Comparison of ENCODE assay signal across 12 mouse cellular contexts in genomic region chr4:128949470-128950005, GRCm38 (mm10). TPM values are rescaled to one million over a fixed set of nuclear protein-coding genes. Genes with fewer than 3 reads are reported as not detected.
DNase-seq lines count a peak whose midpoint lies in the region; ATAC-seq and TF ChIP-seq lines count a peak whose summit lies in the region.
"Had no signal": no experiment of that assay in that cellular context is flagged by ENCODE, and none has a peak within 500 bp of the region (broad histone marks: within the 10 kb centered on the region; RNA-seq: fewer than 3 reads in every experiment).

No protein-coding gene starts in this region.

- 37% methylated on average over 15 of the region's 15 CpGs for WGBS in lung, embryonic 16.5 days
- 44% methylated on average over 15 of the region's 15 CpGs for WGBS in embryonic facial prominence, embryonic 11.5 days
- 23% methylated on average over 15 of the region's 15 CpGs for WGBS in liver, embryonic 13.5 days (ENCODE audit: insufficient replicate concordance)
- WGBS in forebrain, embryonic 15.5 days, result 44% methylated on average over 15 of the region's 15 CpGs

- H3K27me3 ChIP-seq in lung, embryonic 16.5 days (ENCODE audit: control insufficient read depth, insufficient read depth, low read depth, low read length), result no peaks in the 10 kb centered on the region
- H3K27me3 ChIP-seq in embryonic facial prominence, embryonic 11.5 days (ENCODE audit: control insufficient read depth, insufficient read depth, low read length), result no peaks in the 10 kb centered on the region
- H3K27me3 ChIP-seq in liver, embryonic 13.5 days, result peaks cover 12% of the 10 kb centered on the region; the same call in 1 of the 2 replicates
- no peaks in the 10 kb centered on the region for H3K27me3 ChIP-seq in forebrain, embryonic 15.5 days
- H3K27me3 ChIP-seq: neural tube, embryonic 13.5 days had no signal

- H3K27ac ChIP-seq in lung, embryonic 16.5 days (ENCODE audit: low read length), result no peak overlapping the region
- H3K27ac ChIP-seq in ES-E14 (ENCODE audit: insufficient read depth, low read depth, low read length, poor library complexity, severe bottlenecking), result no peak overlapping the region
- H3K27ac ChIP-seq in embryonic facial prominence, embryonic 11.5 days (replicated peaks; ENCODE audit: low read depth, low read length), result no peak overlapping the region
- H3K27ac ChIP-seq in liver, embryonic 13.5 days, result no peak overlapping the region
- H3K27ac ChIP-seq in forebrain, embryonic 15.5 days (replicated peaks), result no peak overlapping the region
- H3K27ac ChIP-seq: embryonic facial prominence, embryonic 12.5 days; neural tube, embryonic 13.5 days had no signal

- H3K9me3 ChIP-seq in lung, embryonic 16.5 days (ENCODE audit: control insufficient read depth, low read length), result no peaks in the 10 kb centered on the region
- no peaks in the 10 kb centered on the region for H3K9me3 ChIP-seq in ES-E14 (ENCODE audit: control insufficient read depth, insufficient read depth, low read depth, low read length)
- no peaks in the 10 kb centered on the region for H3K9me3 ChIP-seq in embryonic facial prominence, embryonic 11.5 days (replicated peaks; ENCODE audit: control insufficient read depth, low read length)
- H3K9me3 ChIP-seq in liver, embryonic 13.5 days (replicated peaks), result no peaks in the 10 kb centered on the region
- no peaks in the 10 kb centered on the region for H3K9me3 ChIP-seq in forebrain, embryonic 15.5 days
- H3K9me3 ChIP-seq: embryonic facial prominence, embryonic 12.5 days; neural tube, embryonic 13.5 days had no signal

- DNase-seq in lung, postnatal 10 days, result no peak
- DNase-seq in ES-E14 (ENCODE audit: low read depth, low spot score), result peak; percentile 56
- peak; percentile 27 for DNase-seq in embryonic facial prominence, embryonic 11.5 days (ENCODE audit: low spot score)
- DNase-seq in liver, embryonic 13.5 days, result peak; percentile 56
- no peak for DNase-seq in spleen, postnatal 4 days (ENCODE audit: low spot score in 2 of 2)
- no peak for DNase-seq in retina, embryonic 14.5 days (ENCODE audit: low spot score)
- DNase-seq: left cerebral cortex, postnatal 4 days had no signal

- H3K4me2 ChIP-seq in lung, embryonic 16.5 days (ENCODE audit: low read depth, low read length), result no peak overlapping the region
- no peak overlapping the region for H3K4me2 ChIP-seq in embryonic facial prominence, embryonic 11.5 days (ENCODE audit: low read depth, low read length)
- H3K4me2 ChIP-seq in liver, embryonic 13.5 days, result no peak overlapping the region
- no peak overlapping the region for H3K4me2 ChIP-seq in forebrain, embryonic 15.5 days (replicated peaks)
- H3K4me2 ChIP-seq: embryonic facial prominence, embryonic 12.5 days; midbrain, embryonic 11.5 days; neural tube, embryonic 13.5 days had no signal

- H3K9ac ChIP-seq in lung, embryonic 16.5 days (ENCODE audit: low read length), result no peak overlapping the region
- no peak overlapping the region for H3K9ac ChIP-seq in ES-E14 (ENCODE audit: insufficient read depth, low read depth, low read length, poor library complexity, severe bottlenecking)
- no peak overlapping the region for H3K9ac ChIP-seq in embryonic facial prominence, embryonic 11.5 days (replicated peaks; ENCODE audit: low read length)
- no peak overlapping the region for H3K9ac ChIP-seq in liver, embryonic 13.5 days
- H3K9ac ChIP-seq in forebrain, embryonic 15.5 days (replicated peaks), result no peak overlapping the region
- H3K9ac ChIP-seq: embryonic facial prominence, embryonic 12.5 days; neural tube, embryonic 13.5 days had no signal

- no peak overlapping the region for H3K4me3 ChIP-seq in lung, embryonic 16.5 days (ENCODE audit: low read length)
- H3K4me3 ChIP-seq in ES-E14 (ENCODE audit: insufficient read depth in 1 of 2, low read depth in 1 of 2, low read length in 2 of 2, poor library complexity in 1 of 2, severe bottlenecking in 1 of 2), result no peak overlapping the region
- H3K4me3 ChIP-seq in embryonic facial prominence, embryonic 11.5 days (ENCODE audit: low read depth, low read length), result no peak overlapping the region
- H3K4me3 ChIP-seq in liver, embryonic 13.5 days (replicated peaks), result no peak overlapping the region
- no peak overlapping the region for H3K4me3 ChIP-seq in forebrain, embryonic 15.5 days
- H3K4me3 ChIP-seq: embryonic facial prominence, embryonic 12.5 days; neural tube, embryonic 13.5 days had no signal

- 0 out of 2 replicates have a peak, but pooled peaks have one; percentile 23 for ATAC-seq in lung, embryonic 16.5 days (ENCODE audit: low read depth)
- ATAC-seq in embryonic facial prominence, embryonic 11.5 days (replicated peaks; ENCODE audit: insufficient number of reproducible peaks, low FRiP score, low TSS enrichment, low read depth), result no peak
- 0 out of 2 replicates have a peak, but pooled peaks have one; percentile 33 for ATAC-seq in liver, embryonic 13.5 days (ENCODE audit: low read depth)
- ATAC-seq in forebrain, embryonic 15.5 days (replicated peaks), result no peak

- in situ Hi-C loops in ES-E14 (cut with MboI; ENCODE audit: low sequenced_read_pairs in 2 of 2, unreplicated experiment in 2 of 2), result loop anchor here (10.0 kb wide), 2 partner anchors 125 to 135 kb away; no protein-coding TSS in a partner anchor

- H3K4me1 ChIP-seq in lung, embryonic 16.5 days (replicated peaks; ENCODE audit: control insufficient read depth, insufficient read depth, low read length), result peaks cover 10% of the 10 kb centered on the region
- H3K4me1 ChIP-seq in ES-E14 (ENCODE audit: control insufficient read depth in 2 of 2, insufficient read depth in 2 of 2, low read length in 2 of 2, poor library complexity in 1 of 2), result peaks cover 6 to 34% of the 10 kb centered on the region in 2 experiments; a peak in 3 of 4 replicates
- H3K4me1 ChIP-seq in embryonic facial prominence, embryonic 11.5 days (ENCODE audit: control insufficient read depth, insufficient read depth, low read length), result no peaks in the 10 kb centered on the region
- H3K4me1 ChIP-seq in liver, embryonic 13.5 days (replicated peaks), result peaks cover 26% of the 10 kb centered on the region
- H3K4me1 ChIP-seq in forebrain, embryonic 15.5 days, result peaks cover 5% of the 10 kb centered on the region; the same call in 1 of the 2 replicates

- no peaks in the 10 kb centered on the region for H3K36me3 ChIP-seq in lung, embryonic 16.5 days (ENCODE audit: control insufficient read depth, insufficient read depth, low read length)
- H3K36me3 ChIP-seq in ES-E14 (ENCODE audit: control insufficient read depth, insufficient read depth, low read length, poor library complexity, severe bottlenecking), result no peaks in the 10 kb centered on the region; the same call in 1 of the 2 replicates
- no peaks in the 10 kb centered on the region for H3K36me3 ChIP-seq in embryonic facial prominence, embryonic 11.5 days (replicated peaks; ENCODE audit: control insufficient read depth, insufficient read depth, low read depth, low read length)
- no peaks in the 10 kb centered on the region for H3K36me3 ChIP-seq in liver, embryonic 13.5 days
- no peaks in the 10 kb centered on the region for H3K36me3 ChIP-seq in forebrain, embryonic 15.5 days
- H3K36me3 ChIP-seq: embryonic facial prominence, embryonic 12.5 days; neural tube, embryonic 13.5 days had no signal

TF ChIP-seq in ES-E14, 5 proteins besides CTCF, POLR2A, EP300 and RAD21:
- peak; percentile 81 for TF ChIP-seq MAFK (IDR thresholded peaks at IDR 0.05; ENCODE audit: insufficient read depth, low read depth, low read length)
- TF ChIP-seq ZC3H11A (IDR thresholded peaks at IDR 0.05; ENCODE audit: borderline replicate concordance, low read depth, low read length), result no peak
- no peak for TF ChIP-seq CHD2 (IDR thresholded peaks at IDR 0.05; ENCODE audit: low read depth, low read length)
- no peak for TF ChIP-seq HCFC1 (IDR thresholded peaks at IDR 0.05; ENCODE audit: borderline replicate concordance, insufficient read depth, low read length)
- TF ChIP-seq ZNF384 (IDR thresholded peaks at IDR 0.05; ENCODE audit: low read depth, low read length), result no peak

RNA-seq across cellular contexts. Expression of gene Azin2, which starts 12.7 kb away (rescaled TPM):
- polyA plus RNA-seq in lung, embryonic 16.5 days (2015; fragmentation: Nextera tagmentation; extraction: Ambion mirVana), result 18.7 and 23.2 TPM in 2 replicates
- 16.0 and 21.2 TPM in 2 replicates for total RNA-seq in ES-E14 (2012; rRNA removed)
- 14.0 and 14.6 TPM in 2 replicates for polyA plus RNA-seq in embryonic facial prominence, embryonic 11.5 days (2014; fragmentation: Nextera tagmentation; extraction: Ambion mirVana)
- 0.93 and 1.2 TPM in 2 replicates for polyA plus RNA-seq in liver, embryonic 13.5 days (2015; fragmentation: Nextera tagmentation; extraction: Ambion mirVana)
- 12.3 and 13.7 TPM in 2 replicates for polyA plus RNA-seq in forebrain, embryonic 15.5 days (2015; fragmentation: Nextera tagmentation; extraction: Ambion mirVana)

RNA-seq across cellular contexts. Expression of gene Ak2, which starts 42.2 kb away (rescaled TPM):
- polyA plus RNA-seq in lung, embryonic 16.5 days (2015; fragmentation: Nextera tagmentation; extraction: Ambion mirVana), result 173 and 175 TPM in 2 replicates
- 148 and 177 TPM in 2 replicates for total RNA-seq in ES-E14 (2012; rRNA removed)
- polyA plus RNA-seq in embryonic facial prominence, embryonic 11.5 days (2014; fragmentation: Nextera tagmentation; extraction: Ambion mirVana), result 152 and 154 TPM in 2 replicates
- 182 and 189 TPM in 2 replicates for polyA plus RNA-seq in liver, embryonic 13.5 days (2015; fragmentation: Nextera tagmentation; extraction: Ambion mirVana)
- 106 and 116 TPM in 2 replicates for polyA plus RNA-seq in forebrain, embryonic 15.5 days (2015; fragmentation: Nextera tagmentation; extraction: Ambion mirVana)

Comparison
In these comparisons a context has a peak if more than half of its experiments do, and no peak if none do; other contexts are left out.
1. ATAC-seq: peak in lung, embryonic 16.5 days (single experiment) and liver, embryonic 13.5 days (single experiment); none in embryonic facial prominence, embryonic 11.5 days (single experiment) and forebrain, embryonic 15.5 days (single experiment).
2. DNase-seq: peak in ES-E14 (single experiment), embryonic facial prominence, embryonic 11.5 days (single experiment) and liver, embryonic 13.5 days (single experiment); none in lung, postnatal 10 days (single experiment), spleen, postnatal 4 days (0 of 2) and retina, embryonic 14.5 days (single experiment).